Mouse (Mus musculus): ENCODE data around the gene Cd180. TPM values are rescaled to one million over a fixed set of nuclear protein-coding genes. Genes with fewer than 3 reads are reported as not detected.

Cd180 gene
- polyA plus RNA-seq, 1 experiment from 2014 or later = 0.54 TPM

DNA sequence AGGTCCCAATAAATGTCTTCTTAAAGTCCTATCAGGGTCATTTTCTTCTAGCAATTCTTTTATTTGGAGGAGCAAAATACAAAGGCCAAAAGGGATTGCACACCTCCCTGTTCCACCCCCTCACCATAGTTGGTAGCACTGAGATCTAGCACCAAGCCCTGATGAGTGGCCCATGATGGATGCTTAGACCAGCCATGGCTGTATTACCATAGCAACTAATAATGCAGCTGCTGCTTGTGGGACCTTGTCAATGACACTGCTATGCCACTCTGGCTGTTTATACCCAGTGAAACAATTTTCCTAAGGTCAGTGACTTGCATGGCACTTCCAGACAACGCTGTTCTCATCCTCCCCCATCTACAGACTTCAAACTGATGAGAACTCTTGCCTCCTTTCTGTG, 70.9 kb downstream of the Cd180 start:
- Histone ChIP-seq H3K4me1 (ENCODE audit: control insufficient read depth, insufficient read depth, low read length) (no peaks in the 10 kb centered on the region), H3K4me3 (ENCODE audit: low read length) (no peak overlapping the region), H3K4me2 (ENCODE audit: low read depth, low read length) (no peak overlapping the region), H3K27ac (ENCODE audit: low read length) (no peak overlapping the region), H3K27me3 (replicated peaks; ENCODE audit: control insufficient read depth, insufficient read depth, low read length) (no peaks in the 10 kb centered on the region), H3K9me3 (ENCODE audit: control insufficient read depth, low read length) (no peaks in the 10 kb centered on the region), H3K36me3 (ENCODE audit: control insufficient read depth, insufficient read depth, low read length) (0 out of 2 replicates have a peak, but pooled peaks cover 5% of the 10 kb centered on the region), H3K9ac (ENCODE audit: low read depth, low read length) (no peak overlapping the region)
- ATAC-seq = no peak
- WGBS = 76% methylated on average over 1 of the region's 1 CpGs

DNA sequence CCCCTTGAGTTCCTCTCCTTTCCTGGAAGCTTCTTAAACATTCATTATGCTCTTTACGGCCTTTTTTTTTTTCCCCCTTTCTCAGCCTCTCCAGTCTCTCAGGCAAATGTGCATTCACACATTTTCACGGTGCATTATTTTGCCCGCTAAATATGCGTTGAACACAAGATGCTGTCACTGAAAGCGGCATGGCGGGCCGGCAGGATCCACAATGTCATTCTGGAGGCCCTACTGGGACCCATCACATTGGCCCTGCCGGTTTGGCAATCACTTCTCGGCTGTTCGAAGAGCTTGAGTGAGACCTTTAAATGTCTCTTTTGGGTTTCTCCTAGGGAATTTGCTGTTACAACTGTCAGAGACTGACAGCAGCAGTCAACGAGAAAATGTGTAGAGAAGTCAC, 71.9 kb downstream of the Cd180 start:
- Histone ChIP-seq H3K4me1 (ENCODE audit: control insufficient read depth, insufficient read depth, low read length) (no peaks in the 10 kb centered on the region), H3K36me3 (ENCODE audit: control insufficient read depth, insufficient read depth, low read length) (0 out of 2 replicates have a peak, but pooled peaks cover 5% of the 10 kb centered on the region), H3K4me3 (ENCODE audit: low read length) (no peak overlapping the region), H3K9ac (ENCODE audit: low read depth, low read length) (no peak overlapping the region), H3K4me2 (ENCODE audit: low read depth, low read length) (no peak overlapping the region), H3K9me3 (ENCODE audit: control insufficient read depth, low read length) (no peaks in the 10 kb centered on the region), H3K27me3 (replicated peaks; ENCODE audit: control insufficient read depth, insufficient read depth, low read length) (no peaks in the 10 kb centered on the region), H3K27ac (ENCODE audit: low read length) (no peak overlapping the region)
- no peak for ATAC-seq
- 86% methylated on average over 11 of the region's 11 CpGs for WGBS

GRCm38 (mm10) chr13:102767110-102767509, 73.8 kb downstream of the Cd180 start:
- no peaks in the 10 kb centered on the region for H3K36me3 ChIP-seq (ENCODE audit: control insufficient read depth, insufficient read depth, low read length)
- no peak overlapping the region for H3K9ac ChIP-seq (ENCODE audit: low read depth, low read length)
- H3K9me3 ChIP-seq (ENCODE audit: control insufficient read depth, low read length) = no peaks in the 10 kb centered on the region
- no peak overlapping the region for H3K4me3 ChIP-seq (ENCODE audit: low read length)
- H3K27ac ChIP-seq (ENCODE audit: low read length) = no peak overlapping the region
- WGBS = 86% methylated on average over 7 of the region's 7 CpGs
- H3K4me2 ChIP-seq (ENCODE audit: low read depth, low read length) = no peak overlapping the region
- ATAC-seq = no peak
- no peaks in the 10 kb centered on the region for H3K4me1 ChIP-seq (ENCODE audit: control insufficient read depth, insufficient read depth, low read length)
- no peaks in the 10 kb centered on the region for H3K27me3 ChIP-seq (replicated peaks; ENCODE audit: control insufficient read depth, insufficient read depth, low read length)

- Histone ChIP-seq H3K4me2 (ENCODE audit: low read depth, low read length) (no peak overlapping the region), H3K4me3 (ENCODE audit: low read length) (no peak overlapping the region), H3K4me1 (ENCODE audit: control insufficient read depth, insufficient read depth, low read length) (no peaks in the 10 kb centered on the region), H3K27ac (ENCODE audit: low read length) (no peak overlapping the region), H3K9ac (ENCODE audit: low read depth, low read length) (no peak overlapping the region), H3K27me3 (replicated peaks; ENCODE audit: control insufficient read depth, insufficient read depth, low read length) (no peaks in the 10 kb centered on the region), H3K36me3 (ENCODE audit: control insufficient read depth, insufficient read depth, low read length) (no peaks in the 10 kb centered on the region), H3K9me3 (ENCODE audit: control insufficient read depth, low read length) (no peaks in the 10 kb centered on the region)
- WGBS = 90% methylated on average over 11 of the region's 11 CpGs
- no peak for ATAC-seq
Measured at GRCm38 (mm10) chr13:102768512-102768911, 75.2 kb downstream of the Cd180 start.

DNA sequence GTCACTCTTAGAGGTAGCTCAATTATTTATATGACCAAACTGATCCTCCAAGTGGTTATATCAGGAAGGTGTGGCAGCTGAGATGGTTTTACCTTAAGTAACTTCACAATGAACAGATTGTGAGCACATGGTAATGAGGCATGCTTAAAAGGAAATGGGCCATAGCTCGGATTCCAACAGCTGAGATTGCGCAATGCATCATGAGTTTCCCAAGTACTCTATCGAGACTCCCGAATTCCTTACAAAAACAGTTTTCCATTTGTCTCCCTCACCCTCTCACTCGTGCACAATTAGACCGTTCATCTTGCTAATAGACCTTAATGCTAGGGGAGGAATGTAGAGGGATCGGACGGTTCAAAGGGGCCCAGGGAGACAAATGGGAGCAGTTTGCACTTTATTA, 76.8 kb downstream of the Cd180 start:
- H3K4me3 ChIP-seq (ENCODE audit: low read length) = no peak overlapping the region
- no peak for ATAC-seq
- no peaks in the 10 kb centered on the region for H3K9me3 ChIP-seq (ENCODE audit: control insufficient read depth, low read length)
- no peak overlapping the region for H3K4me2 ChIP-seq (ENCODE audit: low read depth, low read length)
- no peaks in the 10 kb centered on the region for H3K4me1 ChIP-seq (ENCODE audit: control insufficient read depth, insufficient read depth, low read length)
- H3K9ac ChIP-seq (ENCODE audit: low read depth, low read length) = no peak overlapping the region
- H3K36me3 ChIP-seq (ENCODE audit: control insufficient read depth, insufficient read depth, low read length) = no peaks in the 10 kb centered on the region
- H3K27ac ChIP-seq (ENCODE audit: low read length) = no peak overlapping the region
- WGBS = 51% methylated on average over 8 of the region's 8 CpGs
- no peaks in the 10 kb centered on the region for H3K27me3 ChIP-seq (replicated peaks; ENCODE audit: control insufficient read depth, insufficient read depth, low read length)

GRCm38 (mm10) chr13:102773169-102773568, 79.8 kb downstream of the Cd180 start:
- Histone ChIP-seq H3K27me3 (replicated peaks; ENCODE audit: control insufficient read depth, insufficient read depth, low read length) (no peaks in the 10 kb centered on the region), H3K9me3 (ENCODE audit: control insufficient read depth, low read length) (no peaks in the 10 kb centered on the region), H3K36me3 (ENCODE audit: control insufficient read depth, insufficient read depth, low read length) (no peaks in the 10 kb centered on the region), H3K27ac (ENCODE audit: low read length) (no peak overlapping the region), H3K4me3 (ENCODE audit: low read length) (no peak overlapping the region), H3K4me1 (ENCODE audit: control insufficient read depth, insufficient read depth, low read length) (no peaks in the 10 kb centered on the region), H3K4me2 (ENCODE audit: low read depth, low read length) (no peak overlapping the region), H3K9ac (ENCODE audit: low read depth, low read length) (no peak overlapping the region)
- 87% methylated on average over 9 of the region's 9 CpGs for WGBS
- no peak for ATAC-seq

DNA sequence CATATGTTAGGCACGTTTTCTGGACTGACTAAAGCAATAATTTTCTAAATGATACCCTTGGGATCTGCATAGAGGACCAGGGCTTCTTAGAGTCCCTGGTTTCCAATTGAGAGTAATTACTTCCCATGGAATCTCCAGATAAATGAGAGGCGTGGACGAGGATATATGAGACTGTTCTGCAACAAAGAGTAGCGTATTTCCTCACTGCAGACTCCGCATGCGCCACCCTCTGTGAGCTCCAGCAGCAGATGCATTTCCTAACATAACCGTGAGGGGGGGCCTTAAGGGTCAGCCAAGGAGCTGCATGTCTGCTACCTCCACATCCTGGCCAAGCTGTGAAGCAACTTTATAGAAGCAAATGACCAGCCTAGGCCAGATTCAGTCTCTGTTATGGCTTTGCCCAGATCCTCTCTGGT, 81.4 kb downstream of the Cd180 start:
- ATAC-seq = no peak
- Histone ChIP-seq H3K9me3 (ENCODE audit: control insufficient read depth, low read length) (no peaks in the 10 kb centered on the region), H3K4me3 (ENCODE audit: low read length) (no peak overlapping the region), H3K27me3 (replicated peaks; ENCODE audit: control insufficient read depth, insufficient read depth, low read length) (no peaks in the 10 kb centered on the region), H3K4me1 (ENCODE audit: control insufficient read depth, insufficient read depth, low read length) (no peaks in the 10 kb centered on the region), H3K27ac (ENCODE audit: low read length) (no peak overlapping the region), H3K4me2 (ENCODE audit: low read depth, low read length) (no peak overlapping the region), H3K9ac (ENCODE audit: low read depth, low read length) (no peak overlapping the region), H3K36me3 (ENCODE audit: control insufficient read depth, insufficient read depth, low read length) (peaks cover 4% of the 10 kb centered on the region; the same call in 1 of the 2 replicates)
- WGBS = 62% methylated on average over 7 of the region's 7 CpGs

DNA sequence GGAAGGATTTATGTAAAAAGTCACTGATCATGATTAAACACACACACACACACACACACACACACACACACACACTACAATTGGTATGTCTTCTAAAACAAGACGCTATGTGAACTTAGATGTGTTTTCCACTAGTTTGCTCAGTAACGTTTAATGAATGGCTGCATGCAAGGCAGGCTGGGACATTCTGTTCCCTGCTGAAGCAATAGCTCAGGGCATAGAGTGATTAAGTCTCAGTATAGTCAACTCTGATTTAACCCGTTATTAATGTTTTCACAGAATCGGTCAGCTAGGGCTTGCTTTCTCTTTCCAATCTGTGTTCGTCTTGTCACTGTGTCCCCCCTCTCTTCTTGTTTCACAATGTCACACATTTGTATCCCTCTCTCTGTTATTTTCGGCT, 82.1 kb downstream of the Cd180 start:
- 83% methylated on average over 6 of the region's 6 CpGs for WGBS
- no peaks in the 10 kb centered on the region for H3K9me3 ChIP-seq (ENCODE audit: control insufficient read depth, low read length)
- H3K9ac ChIP-seq (ENCODE audit: low read depth, low read length) = no peak overlapping the region
- no peak overlapping the region for H3K4me3 ChIP-seq (ENCODE audit: low read length)
- H3K27me3 ChIP-seq (replicated peaks; ENCODE audit: control insufficient read depth, insufficient read depth, low read length) = no peaks in the 10 kb centered on the region
- no peak overlapping the region for H3K4me2 ChIP-seq (ENCODE audit: low read depth, low read length)
- H3K4me1 ChIP-seq (ENCODE audit: control insufficient read depth, insufficient read depth, low read length) = no peaks in the 10 kb centered on the region
- H3K36me3 ChIP-seq (ENCODE audit: control insufficient read depth, insufficient read depth, low read length) = peaks cover 4% of the 10 kb centered on the region; the same call in 1 of the 2 replicates
- no peak for ATAC-seq
- H3K27ac ChIP-seq (ENCODE audit: low read length) = no peak overlapping the region

- Histone ChIP-seq H3K27ac (ENCODE audit: low read length) (no peak overlapping the region), H3K36me3 (ENCODE audit: control insufficient read depth, insufficient read depth, low read length) (peaks cover 4% of the 10 kb centered on the region; the same call in 1 of the 2 replicates), H3K4me3 (ENCODE audit: low read length) (no peak overlapping the region), H3K4me1 (ENCODE audit: control insufficient read depth, insufficient read depth, low read length) (no peaks in the 10 kb centered on the region), H3K4me2 (ENCODE audit: low read depth, low read length) (no peak overlapping the region), H3K27me3 (replicated peaks; ENCODE audit: control insufficient read depth, insufficient read depth, low read length) (no peaks in the 10 kb centered on the region), H3K9ac (ENCODE audit: low read depth, low read length) (no peak overlapping the region), H3K9me3 (ENCODE audit: control insufficient read depth, low read length) (no peaks in the 10 kb centered on the region)
- no peak for ATAC-seq
- WGBS = 94% methylated on average over 3 of the region's 3 CpGs
Measured at GRCm38 (mm10) chr13:102778859-102779258, 85.5 kb downstream of the Cd180 start.

- ATAC-seq = no peak
- 84% methylated on average over 3 of the region's 3 CpGs for WGBS
- Histone ChIP-seq H3K9ac (ENCODE audit: low read depth, low read length) (no peak overlapping the region), H3K9me3 (ENCODE audit: control insufficient read depth, low read length) (no peaks in the 10 kb centered on the region), H3K4me3 (ENCODE audit: low read length) (no peak overlapping the region), H3K4me1 (ENCODE audit: control insufficient read depth, insufficient read depth, low read length) (no peaks in the 10 kb centered on the region), H3K27ac (ENCODE audit: low read length) (no peak overlapping the region), H3K4me2 (ENCODE audit: low read depth, low read length) (no peak overlapping the region), H3K36me3 (ENCODE audit: control insufficient read depth, insufficient read depth, low read length) (peaks cover 4% of the 10 kb centered on the region; the same call in 1 of the 2 replicates), H3K27me3 (replicated peaks; ENCODE audit: control insufficient read depth, insufficient read depth, low read length) (no peaks in the 10 kb centered on the region)
Measured at GRCm38 (mm10) chr13:102779275-102779674, 85.9 kb downstream of the Cd180 start.
